Mouse (Mus musculus) yolk sac, embryonic 10.5 days (tissue): ENCODE results near the gene Srp72.
A peak's percentile ranks its signal among the peaks of the same experiment; 100 is the strongest.

ENCODE experiments used
- DNase-seq: peaks from one replicate; pipeline ENCODE4 v3.0.0-alpha.2; 2017; ENCODE audit warnings: low spot score

Gene Srp72

DNA sequence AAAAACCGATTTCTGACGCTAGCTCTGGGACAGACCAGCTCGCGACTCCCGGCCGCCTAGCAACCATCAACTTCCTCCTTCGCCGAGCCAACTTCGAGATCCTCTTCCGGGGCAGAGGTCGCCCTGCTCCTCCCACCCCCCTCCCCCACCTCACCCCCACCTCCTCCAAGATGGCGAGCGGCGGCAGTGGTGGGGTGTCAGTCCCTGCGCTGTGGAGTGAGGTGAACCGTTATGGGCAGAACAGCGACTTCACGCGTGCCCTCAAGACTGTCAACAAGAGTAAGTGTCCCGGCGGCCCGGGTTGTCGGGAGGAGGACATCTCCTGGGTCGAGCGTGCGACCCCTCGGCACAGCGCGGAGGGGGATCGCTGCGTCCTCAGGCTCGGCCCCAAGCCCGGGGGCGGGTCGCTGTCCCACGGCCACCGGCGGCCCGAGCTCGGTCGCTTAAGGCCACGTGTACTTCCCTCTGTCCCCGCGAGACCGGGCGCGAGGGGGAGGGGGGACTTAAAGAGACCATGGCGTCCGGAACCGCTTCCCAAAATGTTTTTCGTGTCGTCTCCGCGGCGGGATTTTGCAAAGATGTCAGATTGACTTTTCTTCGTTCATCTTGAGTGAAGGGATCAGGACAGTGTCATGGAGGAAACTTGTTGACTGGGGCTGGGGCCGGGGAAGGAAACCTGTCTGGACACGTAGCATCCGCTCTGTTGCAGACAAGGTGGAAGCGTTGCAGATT is at the start of gene Srp72:
TSS of gene Srp72 (plus strand) at position 130 of the 732 bp plus-strand sequence.
- DNase-seq: peak; percentile 94

GRCm38 (mm10) chr5:76928124-76928832 is 46.2 kb upstream of the Srp72 start:
- no peak for DNase-seq

DNA sequence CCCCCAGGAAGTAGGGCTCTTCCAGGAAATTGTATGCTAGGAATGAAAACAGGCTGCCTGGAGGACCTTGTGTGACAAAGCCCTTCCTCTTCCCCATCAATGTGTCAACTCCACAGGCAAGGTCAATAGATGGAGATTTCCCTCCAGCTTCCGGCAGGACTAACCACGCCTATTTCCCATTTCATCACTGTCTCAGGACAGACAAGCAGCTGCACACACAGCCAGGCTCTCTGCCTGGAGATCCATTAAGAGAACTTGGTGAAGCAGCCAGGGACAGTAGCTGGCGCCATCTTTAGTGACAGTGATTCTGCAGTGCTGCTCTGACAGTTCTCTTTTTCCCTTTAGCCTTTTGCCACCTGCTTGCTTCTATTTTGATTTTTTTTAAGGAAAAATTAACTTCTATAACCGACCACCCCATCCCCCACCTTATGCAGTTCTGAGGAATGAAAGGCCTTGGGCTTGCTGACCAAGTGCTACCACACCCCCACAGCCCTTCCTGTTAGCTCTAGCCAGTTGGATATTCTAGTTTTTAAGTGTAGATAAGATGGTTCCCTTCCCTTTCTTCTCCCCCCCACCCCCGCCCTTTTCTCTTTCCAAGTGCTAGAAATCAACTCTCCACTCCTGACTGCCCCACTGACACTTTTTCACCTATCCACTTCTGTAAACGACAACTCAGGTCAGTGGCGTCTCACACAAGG is 45.2 kb upstream of the Srp72 start:
- DNase-seq: peak; percentile 58

DNA sequence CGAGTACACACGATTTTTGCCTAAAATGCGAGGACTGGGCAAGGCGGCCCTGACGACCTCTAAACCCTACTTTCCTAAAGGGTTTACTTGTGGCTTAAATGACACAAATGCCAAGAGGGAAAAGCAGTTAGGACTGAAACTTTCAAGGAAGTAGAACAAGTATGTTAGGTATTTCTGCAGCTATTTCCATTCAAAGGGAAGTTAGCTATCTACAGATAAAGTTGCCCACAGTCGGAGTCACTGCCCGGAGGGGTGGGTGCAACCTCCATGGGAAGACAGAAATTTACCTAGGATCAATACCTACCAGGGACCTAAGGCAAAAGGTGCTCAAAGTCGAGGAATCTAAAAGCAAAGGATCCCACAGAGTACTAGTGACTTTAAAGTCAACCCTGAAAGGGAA is 34.8 kb upstream of the Srp72 start:
- DNase-seq: no peak

DNA sequence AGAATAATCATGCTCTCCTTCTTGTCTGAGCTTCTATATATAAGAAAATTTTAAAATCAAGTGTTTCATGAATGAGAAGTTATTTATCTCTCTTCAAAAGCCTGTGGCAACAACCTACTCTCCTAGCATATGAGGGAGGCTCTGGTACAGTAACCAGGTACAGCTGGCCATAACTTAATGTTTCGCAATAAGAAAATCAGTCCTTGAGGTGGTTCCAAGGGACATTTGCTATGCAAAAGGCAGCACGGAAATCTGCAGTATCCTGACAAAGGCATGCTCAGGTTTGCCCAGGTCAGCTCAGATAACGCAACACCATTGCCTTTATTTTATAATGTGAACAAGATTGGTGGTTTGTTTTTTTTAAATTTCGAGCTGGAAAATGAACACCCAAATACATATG is 32.5 kb upstream of the Srp72 start:
- DNase-seq: no peak

DNA sequence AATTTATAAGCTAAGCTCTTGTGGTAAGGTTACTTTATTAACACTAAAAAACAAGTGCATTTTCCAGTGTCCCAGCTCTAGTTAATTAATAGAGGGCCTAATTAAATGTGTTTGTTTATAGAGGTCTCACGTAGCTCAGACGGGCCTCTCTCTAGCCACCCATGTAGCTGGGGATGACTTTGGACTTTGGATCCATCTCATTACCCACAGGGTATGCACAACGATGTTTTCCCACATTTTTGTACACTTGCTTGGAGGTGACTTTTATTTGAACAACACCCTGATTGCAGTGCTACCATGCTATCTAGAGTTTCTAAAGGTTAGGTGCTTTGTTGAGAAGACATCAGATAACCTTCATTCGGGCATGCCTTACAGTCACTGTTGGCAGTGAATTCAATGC is 32.0 kb upstream of the Srp72 start:
- DNase-seq: peak; percentile 32

DNA sequence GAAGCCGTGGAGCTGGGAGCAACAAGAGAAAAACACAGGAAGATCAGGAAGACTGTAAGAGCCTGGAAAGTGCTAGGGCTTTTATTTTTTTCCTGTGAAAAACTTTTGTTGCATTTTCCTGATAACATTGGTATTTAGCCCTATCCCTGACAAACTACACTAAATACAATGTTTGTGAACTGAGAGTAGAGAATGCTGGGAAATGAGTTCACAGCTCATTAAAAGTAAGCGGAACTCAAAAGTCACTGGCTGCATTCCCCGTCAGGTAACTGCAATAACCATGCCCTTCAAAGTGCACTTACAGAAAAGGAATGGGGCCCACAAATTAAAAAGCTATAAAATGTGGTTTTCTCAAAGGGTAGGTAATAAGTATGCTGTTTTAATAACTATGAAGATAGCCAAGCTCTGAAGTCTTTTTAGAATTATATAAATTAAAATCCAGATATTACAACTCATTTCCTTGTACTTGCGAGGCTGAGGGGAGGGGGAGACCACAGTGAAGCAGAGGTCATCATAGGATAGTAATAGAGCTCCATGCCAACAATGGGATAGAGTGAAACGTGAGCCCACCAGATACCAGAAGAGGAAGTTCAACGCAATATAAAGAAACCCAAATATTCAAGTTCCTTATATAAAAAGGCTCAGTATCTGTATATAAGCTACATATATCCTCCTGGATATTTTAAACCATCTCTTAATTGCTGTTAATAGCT is 29.4 kb upstream of the Srp72 start:
- no peak for DNase-seq

- DNase-seq: no peak
These were observed 28.8 kb upstream of the Srp72 start for GRCm38 (mm10) chr5:76945678-76946033.

DNA sequence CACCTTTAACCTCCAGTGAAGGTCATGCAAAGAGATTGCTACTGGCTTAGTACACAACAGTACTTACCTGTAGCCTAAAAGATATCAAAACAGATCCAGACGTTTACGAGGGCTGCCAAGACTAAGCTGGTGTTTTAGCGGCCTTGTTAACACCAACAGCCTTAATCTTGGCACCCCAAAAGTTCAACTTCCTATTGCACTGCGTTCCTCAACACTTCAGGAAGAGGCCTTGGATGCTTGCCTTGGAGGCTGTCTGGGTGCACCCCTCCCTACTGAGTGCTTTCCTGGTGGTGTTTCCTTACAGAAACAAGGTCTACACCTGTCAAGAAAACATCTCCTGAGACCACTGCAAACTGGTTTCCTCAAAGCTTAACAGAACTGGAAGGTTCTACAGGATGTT is 27.3 kb upstream of the Srp72 start:
- no peak for DNase-seq

DNA sequence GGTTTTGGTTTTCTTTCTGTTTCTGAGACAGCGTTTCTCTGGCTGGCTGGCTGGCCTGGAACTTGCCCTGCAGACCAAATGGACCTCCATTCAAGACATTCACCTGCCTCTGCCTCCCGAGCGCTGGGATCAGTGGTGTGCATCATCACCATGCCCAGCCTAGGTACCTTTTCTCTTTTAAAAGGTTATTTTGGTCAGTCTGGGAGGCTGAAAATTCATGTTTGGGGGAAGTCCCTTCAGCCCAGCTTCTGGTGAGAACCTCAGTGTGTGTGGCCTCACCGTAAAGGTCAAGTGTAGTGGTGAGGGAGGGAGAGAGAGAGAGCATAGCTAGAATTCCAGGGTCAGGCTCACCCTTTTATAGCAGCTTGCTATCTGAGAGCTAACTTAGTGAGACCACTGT is 26.7 kb upstream of the Srp72 start:
- DNase-seq: no peak

DNA sequence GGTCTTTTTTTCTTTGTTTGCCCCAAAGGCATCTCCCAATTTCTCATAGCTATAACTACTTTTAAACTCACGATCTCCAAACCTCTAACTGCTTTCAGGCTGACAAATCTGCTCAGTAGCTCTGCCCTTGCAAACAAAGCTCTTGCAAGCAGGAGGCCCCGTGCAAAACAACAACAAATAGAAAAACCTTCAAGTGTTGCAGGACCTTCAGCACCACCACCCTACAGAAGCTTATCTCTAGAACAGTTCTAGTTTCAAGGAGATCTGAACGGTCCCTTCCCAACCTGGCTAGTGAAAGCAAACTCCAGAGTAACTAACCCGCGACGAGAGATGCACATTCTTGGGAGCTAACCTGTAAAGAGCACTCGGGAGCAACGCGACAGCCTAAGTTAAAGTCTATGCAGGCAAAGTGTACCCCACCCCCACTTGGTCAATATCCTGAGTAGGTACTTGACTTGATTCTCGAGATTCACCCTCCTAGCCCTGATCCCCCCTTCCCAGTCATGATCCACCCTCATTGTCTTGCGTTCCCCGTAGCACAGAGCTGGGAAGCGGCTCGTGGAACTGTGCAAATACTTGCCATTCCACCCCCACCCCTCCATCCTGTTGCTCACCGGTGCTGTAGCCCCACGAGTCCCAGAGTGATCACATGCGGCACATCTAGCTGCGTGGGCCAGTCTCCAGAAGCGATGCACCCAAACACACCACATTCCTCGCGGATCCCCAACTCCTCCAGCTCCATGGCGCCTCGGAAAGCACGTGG is 24.0 kb upstream of the Srp72 start:
- DNase-seq: no peak

- peak; percentile 100 for DNase-seq
These were observed 23.1 kb upstream of the Srp72 start, which contains the start of the genes Paics and Ppat for GRCm38 (mm10) chr5:76951106-76952027. Gene Paics (plus strand): TSS chr5:76951307. Gene Ppat (minus strand): TSS chr5:76951578.

DNA sequence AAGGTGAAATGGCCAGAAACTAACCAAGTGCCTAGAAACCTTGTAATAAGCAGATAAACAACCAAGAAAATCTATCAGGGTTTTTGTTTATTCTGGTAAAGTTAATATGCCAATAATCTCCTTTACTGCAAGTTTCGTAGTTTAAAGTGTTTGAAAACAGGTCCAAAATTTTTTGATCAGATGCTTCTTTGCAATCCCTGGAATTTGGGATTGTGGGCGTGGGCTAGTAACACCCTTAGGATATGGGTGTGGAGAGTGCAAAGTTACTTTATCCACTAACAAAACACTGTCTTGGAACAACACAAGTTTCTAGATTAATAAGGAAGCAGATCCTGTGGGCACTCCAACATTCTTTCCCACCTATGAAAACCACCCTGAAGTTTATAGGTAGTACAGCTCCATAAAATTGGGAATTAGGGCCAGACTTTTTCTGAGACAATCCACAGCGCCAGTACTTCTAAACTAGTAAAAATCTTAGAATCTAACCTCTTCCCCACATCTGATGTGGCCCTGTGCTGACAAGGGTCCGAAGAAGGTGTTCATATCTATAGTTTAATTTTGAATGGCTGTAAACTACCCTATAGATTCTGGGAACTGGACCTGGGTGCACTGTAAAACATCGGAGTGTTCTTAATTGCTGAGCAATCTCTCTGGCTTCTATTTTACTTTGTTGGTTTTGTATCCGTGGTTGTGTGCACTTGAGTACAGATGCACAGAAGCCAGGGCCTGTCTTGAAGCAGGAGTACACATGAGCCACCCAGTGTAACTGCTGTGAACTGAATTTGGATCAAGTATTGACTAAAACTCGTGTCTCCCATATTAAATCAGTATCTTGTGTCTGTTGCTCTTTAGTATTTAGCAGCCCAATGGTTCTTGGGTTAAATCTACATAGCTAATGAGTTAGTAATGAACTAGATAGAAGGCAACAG is 22.1 kb upstream of the Srp72 start:
- no peak for DNase-seq

- DNase-seq: no peak
These were observed 20.7 kb upstream of the Srp72 start for GRCm38 (mm10) chr5:76953794-76954193.

DNA sequence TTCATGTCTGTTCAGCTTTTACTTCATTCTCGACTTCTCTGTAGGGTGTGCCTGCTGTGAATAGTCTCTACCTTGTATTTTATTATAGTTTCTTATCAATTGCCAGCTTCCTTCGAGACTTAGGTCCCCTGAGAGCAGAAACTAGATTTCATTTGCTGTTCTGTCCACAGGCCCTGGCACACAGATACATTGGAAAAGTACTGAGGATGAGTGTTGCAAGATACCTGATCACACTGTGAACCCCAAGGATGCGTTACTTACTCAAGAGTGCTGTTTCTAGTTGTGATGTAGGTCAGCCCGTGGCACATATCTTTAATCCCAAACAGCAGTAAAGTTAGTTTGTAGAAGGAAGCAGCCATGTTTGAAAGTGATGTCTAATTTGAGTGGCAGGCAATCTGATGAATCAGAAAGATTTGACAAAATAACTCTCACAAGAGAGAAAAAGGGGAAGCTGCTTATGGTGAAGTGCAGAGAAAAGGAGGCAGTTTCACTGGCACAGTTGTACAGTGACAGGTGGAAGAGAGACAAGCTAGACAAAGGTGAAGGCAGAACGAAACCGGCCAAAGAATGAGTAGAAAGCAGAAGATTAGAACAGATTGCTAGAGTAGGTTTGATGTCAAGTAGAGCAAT is 20.1 kb upstream of the Srp72 start:
- no peak for DNase-seq

GRCm38 (mm10) chr5:76955474-76955873 is 19.0 kb upstream of the Srp72 start:
- DNase-seq: no peak

DNA sequence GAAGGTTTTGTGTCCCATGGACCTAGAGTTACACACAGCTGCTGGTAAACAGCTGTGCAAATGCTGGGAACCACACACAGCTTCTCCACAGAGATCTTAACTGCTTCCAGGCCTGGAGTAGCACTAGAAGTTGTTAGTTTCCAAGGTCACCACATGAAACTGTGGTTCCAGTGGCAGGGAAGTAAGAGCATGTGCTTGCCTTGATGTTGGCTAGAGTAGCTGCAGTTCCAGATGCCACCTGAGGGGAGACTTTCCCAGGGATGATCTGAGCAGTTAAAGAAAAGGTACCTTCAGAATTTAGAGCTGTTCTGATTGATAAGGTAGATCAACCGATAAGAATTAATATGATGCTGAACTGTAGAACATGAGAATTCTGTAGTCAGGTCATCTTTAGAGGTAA is 16.5 kb upstream of the Srp72 start:
- DNase-seq: no peak

- DNase-seq: no peak
These were observed 14.9 kb upstream of the Srp72 start for GRCm38 (mm10) chr5:76959587-76959986.

- no peak for DNase-seq
These were observed 11.9 kb upstream of the Srp72 start for GRCm38 (mm10) chr5:76962545-76962944.
